Mouse (Mus musculus): ENCODE measurements around the gene Trf.
"Not testable (repeated sequence)": the region's sequence is repeated elsewhere in the genome, so short reads cannot be mapped to it uniquely, and the experiment has no call there.

Trf gene

GRCm38 (mm10) chr9:103155158-103155557 lies 75.1 kb downstream of the Trf start:
- DNase-seq (ENCODE audit: low read depth in 1 of 2, low spot score in 2 of 2), result not testable (repeated sequence)

- DNase-seq (ENCODE audit: low read depth in 1 of 2, low spot score in 2 of 2), result no peak
Observed at GRCm38 (mm10) chr9:103154568-103154967, 75.7 kb downstream of the Trf start.

Data from monocyte, adult 2 months (primary cell).